ENCODE assay signal across 16 mouse cellular contexts in the genomic region with DNA sequence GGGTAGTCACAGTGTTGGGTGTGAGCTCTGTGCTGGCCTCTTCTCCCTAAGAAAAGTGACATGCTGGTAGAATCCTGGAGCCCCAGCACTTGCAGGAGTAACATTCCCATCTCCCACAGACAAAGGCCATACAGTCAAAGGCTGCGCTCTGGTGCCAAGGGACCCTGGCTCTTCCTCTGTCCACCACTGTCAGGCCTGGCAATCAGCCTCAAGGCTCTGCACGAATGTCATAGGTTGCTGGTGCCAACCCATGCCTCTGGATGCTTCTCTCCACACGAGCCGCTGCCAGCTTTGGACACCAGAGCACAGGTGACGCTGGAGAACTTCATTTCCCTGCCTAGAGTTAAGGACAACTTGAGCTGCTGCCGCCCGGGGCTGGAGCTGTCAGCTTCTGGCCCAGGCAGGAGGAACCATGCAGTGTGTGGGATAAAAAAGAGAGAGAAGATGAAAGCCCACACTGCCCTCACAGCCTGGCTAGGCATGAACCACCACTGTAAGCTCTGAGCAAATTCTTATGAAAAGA.
DNase-seq lines count a peak whose midpoint lies in the region; ATAC-seq and TF ChIP-seq lines count a peak whose summit lies in the region.
"Had no signal": no experiment of that assay in that cellular context is flagged by ENCODE, and none has a peak within 500 bp of the region (broad histone marks: within the 10 kb centered on the region; RNA-seq: fewer than 3 reads in every experiment).

No protein-coding gene starts in this region.

- H3K9me3 ChIP-seq in limb, embryonic 12.5 days, result no peaks in the 10 kb centered on the region
- H3K9me3 ChIP-seq in limb, embryonic 10.5 days (replicated peaks), result no peaks in the 10 kb centered on the region
- H3K9me3 ChIP-seq in G1E (replicated peaks), result no peaks in the 10 kb centered on the region
- H3K9me3 ChIP-seq: heart, embryonic 10.5 days; limb, embryonic 15.5 days; lung, embryonic 15.5 days had no signal

- no peaks in the 10 kb centered on the region for H3K4me1 ChIP-seq in limb, embryonic 12.5 days (replicated peaks)
- no peaks in the 10 kb centered on the region for H3K4me1 ChIP-seq in limb, embryonic 10.5 days
- H3K4me1 ChIP-seq in G1E (ENCODE audit: insufficient read depth, low read depth, low read length), result peaks cover 48% of the 10 kb centered on the region
- H3K4me1 ChIP-seq: heart, embryonic 10.5 days; limb, embryonic 15.5 days; lung, embryonic 15.5 days had no signal

- no peaks in the 10 kb centered on the region for H3K27me3 ChIP-seq in limb, embryonic 12.5 days
- no peaks in the 10 kb centered on the region for H3K27me3 ChIP-seq in limb, embryonic 10.5 days (ENCODE audit: low read depth, poor library complexity, severe bottlenecking)
- H3K27me3 ChIP-seq in G1E (ENCODE audit: insufficient read depth, low read length), result no peaks in the 10 kb centered on the region
- H3K27me3 ChIP-seq: limb, embryonic 15.5 days; lung, embryonic 15.5 days had no signal

- H3K9ac ChIP-seq in limb, embryonic 12.5 days (replicated peaks), result 0 out of 2 replicates have a peak overlapping the region, but pooled peaks have one; percentile 12
- H3K9ac ChIP-seq: limb, embryonic 15.5 days; lung, embryonic 15.5 days had no signal

- no peak overlapping the region for H3K4me3 ChIP-seq in limb, embryonic 12.5 days (replicated peaks)
- no peak overlapping the region for H3K4me3 ChIP-seq in limb, embryonic 10.5 days
- H3K4me3 ChIP-seq in G1E (ENCODE audit: low read depth, low read length), result peak overlapping the region; percentile 10; the same call in 1 of the 2 replicates
- H3K4me3 ChIP-seq: heart, embryonic 10.5 days; layer of hippocampus, adult 2 months; limb, embryonic 15.5 days; lung, embryonic 15.5 days had no signal

- peak; percentile 41 for DNase-seq in adrenal gland, postnatal 10 days
- DNase-seq in adrenal gland, postnatal 4 days (ENCODE audit: low spot score in 2 of 2), result no peak
- no peak for DNase-seq in limb, embryonic 10.5 days (ENCODE audit: low spot score)
- DNase-seq in G1E (ENCODE audit: low spot score), result no peak
- no peak for DNase-seq in gastrocnemius, adult 8-10 months (ENCODE audit: low spot score in 2 of 2)
- DNase-seq: cerebellum, adult 11 months; kidney, postnatal 25 days; layer of hippocampus, postnatal 36 days; lung, postnatal 36 days; thymus, postnatal 25 days had no signal

- ATAC-seq in limb, embryonic 12.5 days (ENCODE audit: insufficient number of reproducible peaks, insufficient read depth, low FRiP score, low TSS enrichment, low read depth), result no peak
- no peak for ATAC-seq in G1E (ENCODE audit: extremely low read depth, insufficient number of reproducible peaks, low FRiP score, poor library complexity, severe bottlenecking)
- ATAC-seq in neutrophil, adult 5-6 weeks (ENCODE audit: extremely low read depth, insufficient number of reproducible peaks, low FRiP score, poor library complexity, severe bottlenecking), result 0 out of 2 replicates have a peak, but pooled peaks have one; percentile 7

- 91% methylated on average over 7 of the region's 7 CpGs for WGBS in limb, embryonic 12.5 days
- 84% methylated on average over 7 of the region's 7 CpGs for WGBS in limb, embryonic 10.5 days

- TF ChIP-seq CTCF in G1E (IDR thresholded peaks at IDR 0.05; ENCODE audit: low read depth, low read length), result no peak

- H3K27ac ChIP-seq in limb, embryonic 12.5 days, result no peak overlapping the region
- no peak overlapping the region for H3K27ac ChIP-seq in limb, embryonic 10.5 days
- H3K27ac ChIP-seq: heart, embryonic 10.5 days; layer of hippocampus, adult 2 months; limb, embryonic 15.5 days; lung, embryonic 15.5 days had no signal

- no peak overlapping the region for H3K4me2 ChIP-seq in limb, embryonic 12.5 days
- H3K4me2 ChIP-seq: limb, embryonic 15.5 days; lung, embryonic 15.5 days had no signal

- H3K36me3 ChIP-seq in limb, embryonic 12.5 days, result peaks cover 12% of the 10 kb centered on the region
- H3K36me3 ChIP-seq in limb, embryonic 10.5 days, result peaks cover 3% of the 10 kb centered on the region; the same call in 1 of the 2 replicates
- H3K36me3 ChIP-seq in G1E (replicated peaks), result peaks cover 6% of the 10 kb centered on the region
- H3K36me3 ChIP-seq: lung, embryonic 15.5 days had no signal
